Mouse (Mus musculus) CD4-positive naive resting alpha-beta T cell, adult 57 days (primary cell): ENCODE data around the gene Tex12. TPM values are rescaled to one million over a fixed set of nuclear protein-coding genes. Genes with fewer than 3 reads are reported as not detected.

ENCODE experiments used
- total RNA-seq: library from RNA; stranded (reverse); gene quantifications from one replicate; pipeline ENCODE4 v1.2.4, GENCODE M21; 2023

Tex12 gene
- not detected for total RNA-seq

DNA sequence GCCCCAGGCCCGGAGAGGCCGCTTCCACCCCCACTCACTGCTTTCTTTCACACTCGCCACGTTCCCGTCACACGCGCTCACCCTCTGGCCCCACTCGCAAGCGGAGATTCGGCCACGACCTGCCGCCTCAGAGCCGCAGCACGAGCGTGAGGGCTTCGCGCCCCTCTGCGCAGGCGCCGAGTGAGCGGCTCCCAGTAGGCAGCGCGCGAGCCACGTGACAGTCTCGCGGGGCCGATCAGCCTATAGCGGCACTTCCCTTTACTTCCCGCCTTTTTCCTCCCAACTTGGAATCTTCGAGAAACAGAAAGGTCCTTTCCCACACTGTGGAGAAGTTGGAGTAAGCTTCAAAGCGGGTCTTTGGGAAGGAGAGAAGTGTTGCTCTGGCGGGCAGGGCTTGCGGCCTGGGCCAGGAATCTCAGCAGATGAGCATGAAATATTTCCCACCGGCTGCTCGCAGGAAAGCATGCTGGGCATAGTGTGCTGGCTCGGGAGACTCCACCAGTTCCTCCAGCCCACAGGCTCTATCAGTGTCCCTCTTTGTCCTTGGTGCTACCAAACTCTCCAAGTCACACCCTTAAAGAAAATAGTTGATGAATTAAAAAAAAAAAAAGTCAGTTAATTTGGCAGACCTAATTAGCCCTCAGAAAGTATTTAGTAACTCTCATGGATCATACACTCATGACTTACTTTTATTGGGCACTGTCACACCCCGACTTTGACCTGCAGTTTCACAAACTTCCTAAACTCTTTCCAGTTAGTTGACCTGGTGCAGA is at the start of gene Tex12:
Gene Tex12, minus strand, starts transcription at position 181 of the 773 bp plus-strand sequence.

GRCm38 (mm10) chr9:50603189-50603997 is 42.3 kb upstream of the Tex12 start, which contains the start of the genes Sdhd and Timm8b:
Gene Sdhd (minus strand): TSS chr9:50603812.
Gene Timm8b (plus strand): TSS chr9:50603910.

DNA sequence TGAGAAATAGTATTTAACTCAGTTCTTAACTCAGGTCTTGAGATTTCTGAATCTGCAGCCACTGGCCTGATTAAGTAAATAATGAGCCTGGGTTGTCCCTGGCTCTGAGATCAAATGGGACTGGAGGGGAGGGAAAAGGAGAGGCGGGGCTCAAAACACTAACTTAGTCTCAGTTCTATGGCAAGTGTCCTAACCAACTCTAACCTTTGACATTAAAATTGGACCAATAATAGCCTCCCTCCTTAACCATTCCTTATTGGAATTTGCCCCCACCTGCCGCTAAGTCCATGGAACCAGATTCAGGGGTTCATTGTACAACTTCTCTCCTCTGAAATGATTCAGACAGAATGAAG is 6.1 kb downstream of the Tex12 start, which contains the start of gene Bco2:
Gene Bco2, minus strand, starts transcription at position 88 of the 353 bp plus-strand sequence.

DNA sequence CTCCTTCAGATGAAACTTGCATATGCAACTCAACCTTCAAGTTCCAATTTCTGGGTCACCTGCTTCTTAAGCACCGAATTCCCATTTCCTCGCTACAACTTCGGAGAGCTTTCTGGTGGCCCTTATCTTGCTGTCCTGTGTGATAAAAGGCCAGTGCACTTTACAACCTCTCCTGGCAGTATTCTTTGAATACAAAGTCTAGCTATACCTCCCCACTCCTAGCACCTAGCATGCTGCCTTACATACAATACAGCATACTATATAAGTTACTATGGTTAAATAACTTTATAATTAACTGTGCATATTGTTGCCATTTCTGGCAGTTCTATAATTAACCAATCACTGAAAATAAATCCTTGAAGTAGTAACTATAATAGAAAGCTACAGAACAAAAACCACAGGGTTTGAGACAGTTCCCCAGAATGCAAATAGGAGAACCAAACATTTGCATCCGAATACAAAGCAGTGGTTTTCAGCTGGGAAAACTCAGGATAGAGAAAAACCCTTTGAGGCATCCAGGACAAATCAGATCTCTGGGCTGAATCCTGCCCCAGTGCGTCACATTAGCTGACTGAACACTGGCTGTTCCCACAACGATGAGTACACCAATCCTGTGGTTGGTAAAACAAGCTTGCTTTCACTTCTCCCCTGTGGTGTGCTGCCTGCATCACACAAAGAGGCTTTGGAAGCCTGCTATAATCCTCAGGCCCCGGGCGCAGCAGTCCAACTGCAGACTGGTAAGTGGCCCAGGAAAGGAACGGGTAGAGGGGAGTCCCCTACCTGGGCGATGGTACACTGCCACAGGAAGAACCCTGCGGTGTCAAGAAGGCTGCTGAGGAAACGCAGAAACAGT is 6.7 kb downstream of the Tex12 start, which contains the start of gene Il18:
Gene Il18, plus strand, starts transcription at position 587 of the 853 bp plus-strand sequence.

DNA sequence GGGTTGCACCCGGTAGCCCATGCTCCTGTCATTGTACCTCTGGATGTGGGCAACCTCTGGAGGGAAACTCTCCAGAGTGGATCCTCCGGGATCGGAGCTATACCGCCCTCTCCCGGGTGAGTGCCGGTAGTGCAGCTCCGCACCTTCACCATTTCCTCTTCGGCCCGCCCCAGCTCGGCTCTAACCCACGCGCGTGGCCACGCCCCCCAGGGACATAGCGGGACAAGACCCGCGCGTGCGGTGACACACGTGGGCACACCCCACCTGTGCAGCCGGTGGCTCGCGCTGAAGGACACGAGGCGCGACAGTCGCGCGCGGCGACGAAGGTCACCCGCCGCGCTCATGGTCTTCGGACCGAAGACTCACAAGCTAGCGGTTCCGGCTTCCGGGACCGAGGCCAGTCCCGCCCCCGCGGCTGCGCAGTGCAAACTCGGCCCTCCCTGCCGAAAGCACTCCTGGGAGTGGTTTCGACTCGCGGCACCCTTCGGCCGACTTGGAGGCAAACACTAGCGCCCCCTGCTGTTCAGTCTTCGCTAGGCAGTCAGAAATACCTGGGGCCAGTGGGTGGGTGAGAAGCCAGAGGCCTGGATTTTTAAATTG is 32.7 kb downstream of the Tex12 start, which contains the start of gene Pts:
Gene Pts, minus strand, starts transcription at position 432 of the 600 bp plus-strand sequence.

Other genes with a start within 250 kb of the Tex12 start
- 1,972 TPM for gene Rpl10-ps3, start 216.4 kb downstream of the Tex12 start, total RNA-seq
- not detected for gene Plet1, start 66.8 kb downstream of the Tex12 start, total RNA-seq
- gene Pts, start 32.6 kb downstream of the Tex12 start, total RNA-seq = 49.0 TPM
- gene Il18, start 6.5 kb downstream of the Tex12 start, total RNA-seq = 1.5 TPM
- gene Bco2, start 6.1 kb downstream of the Tex12 start, total RNA-seq = 0.44 TPM
- 57.6 TPM for gene Sdhd, start 42.5 kb upstream of the Tex12 start, total RNA-seq
- gene Timm8b, start 42.6 kb upstream of the Tex12 start, total RNA-seq = 45.3 TPM
- gene Pih1d2, start 56.0 kb upstream of the Tex12 start, total RNA-seq = 0.62 TPM
- gene Nkapd1, start 56.1 kb upstream of the Tex12 start, total RNA-seq = 28.4 TPM
- 26.2 TPM for gene Dlat, start 98.5 kb upstream of the Tex12 start, total RNA-seq
- gene Dixdc1, start 178.2 kb upstream of the Tex12 start, total RNA-seq = not detected
- not detected for gene 2310030G06Rik, start 185.2 kb upstream of the Tex12 start, total RNA-seq
- 2.2 TPM for gene Cryab, start 190.0 kb upstream of the Tex12 start, total RNA-seq
- not detected for gene Hspb2, start 191.0 kb upstream of the Tex12 start, total RNA-seq
- gene Fdxacb1, start 206.9 kb upstream of the Tex12 start, total RNA-seq = 5.1 TPM
- gene Alg9, start 213.7 kb upstream of the Tex12 start, total RNA-seq = 15.9 TPM
- 14.8 TPM for gene 1110032A03Rik, start 214.2 kb upstream of the Tex12 start, total RNA-seq